Mouse (Mus musculus) frontal cortex, postnatal 36 days (tissue): ENCODE results near the gene Hoxb7.

Source experiments
- DNase-seq, 2 experiments: peaks; one replicate each; pipeline ENCODE4 v3.0.0; 2022; ENCODE audit warnings: low spot score in 2 of 2

Hoxb7 gene

GRCm38 (mm10) chr11:96314671-96315343 is 28.4 kb downstream of the Hoxb7 start:
- DNase-seq, result no peak

- no peak for DNase-seq
Measured at GRCm38 (mm10) chr11:96315344-96315681, 28.9 kb downstream of the Hoxb7 start.

DNA sequence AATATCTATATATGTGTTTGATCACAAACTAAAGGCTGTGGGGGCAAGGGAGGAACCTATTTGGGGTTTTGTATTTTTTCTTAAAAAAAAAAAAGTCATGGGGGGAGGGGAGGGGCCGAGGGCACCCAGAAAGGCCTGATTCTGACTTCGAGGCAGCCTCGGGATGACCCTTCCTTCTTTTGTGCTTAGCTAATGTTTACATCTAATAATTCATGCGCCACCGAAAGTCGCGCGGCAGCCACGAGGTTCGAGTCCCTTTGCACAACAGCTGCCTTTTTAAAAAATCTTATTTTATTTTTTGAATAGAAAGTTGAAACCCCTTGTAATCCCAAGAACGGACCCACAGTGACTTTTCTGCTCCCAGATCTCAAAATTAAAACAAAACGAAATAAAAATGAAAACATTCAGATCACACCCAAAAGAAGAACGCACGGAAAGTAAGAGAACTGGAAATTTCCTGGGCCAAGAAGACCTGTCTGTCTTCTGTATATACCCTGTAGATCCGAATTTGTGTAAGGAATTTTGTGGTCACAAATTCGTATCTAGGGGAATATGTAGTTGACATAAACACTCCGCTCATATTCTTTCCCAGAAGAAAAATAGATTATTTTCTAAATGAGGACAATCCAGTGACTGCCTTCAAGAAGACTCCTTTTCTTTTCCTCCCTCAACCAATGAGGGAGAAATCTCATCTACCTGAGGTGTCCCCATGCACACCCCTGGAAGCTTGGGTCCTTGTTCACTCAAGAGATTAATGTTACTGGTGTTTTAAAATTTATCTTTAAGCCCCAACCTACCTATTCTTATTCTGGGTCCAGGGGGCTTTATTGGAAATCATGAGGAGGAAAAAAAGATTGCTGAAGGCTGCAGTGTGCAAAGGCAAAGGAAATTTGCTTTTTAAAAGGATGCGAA is 30.5 kb downstream of the Hoxb7 start:
- DNase-seq, result no peak

- no peak for DNase-seq
Measured at GRCm38 (mm10) chr11:96317608-96318367, 31.4 kb downstream of the Hoxb7 start, which contains the start of gene Hoxb4. Gene Hoxb4 (plus strand): TSS chr11:96318267.

DNA sequence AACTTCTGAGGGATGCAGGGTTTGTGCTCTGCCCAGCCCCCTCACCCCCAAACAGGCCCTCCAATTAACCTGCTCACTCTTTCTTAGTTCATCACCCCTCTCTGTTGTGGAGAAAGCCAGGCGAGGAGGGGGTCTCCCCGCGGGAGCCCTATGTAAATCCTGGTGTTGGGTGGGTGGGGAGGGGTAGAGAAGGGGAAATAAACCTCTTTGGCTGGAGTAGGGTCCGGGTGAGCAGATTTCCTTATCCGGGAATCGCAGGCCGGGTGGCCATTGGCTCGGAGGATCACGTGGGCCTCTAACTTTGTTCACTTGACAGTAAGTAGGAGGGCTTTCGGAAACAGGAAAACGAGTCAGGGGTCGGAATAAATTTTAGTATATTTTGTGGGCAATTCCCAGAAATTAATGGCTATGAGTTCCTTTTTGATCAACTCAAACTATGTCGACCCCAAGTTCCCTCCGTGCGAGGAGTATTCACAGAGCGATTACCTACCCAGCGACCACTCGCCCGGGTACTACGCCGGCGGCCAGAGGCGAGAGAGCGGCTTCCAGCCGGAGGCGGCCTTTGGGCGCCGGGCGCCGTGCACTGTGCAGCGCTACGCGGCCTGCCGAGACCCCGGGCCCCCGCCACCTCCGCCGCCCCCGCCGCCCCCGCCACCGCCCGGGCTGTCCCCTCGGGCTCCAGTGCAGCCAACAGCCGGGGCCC is 32.1 kb downstream of the Hoxb7 start:
- DNase-seq, result no peak

DNA sequence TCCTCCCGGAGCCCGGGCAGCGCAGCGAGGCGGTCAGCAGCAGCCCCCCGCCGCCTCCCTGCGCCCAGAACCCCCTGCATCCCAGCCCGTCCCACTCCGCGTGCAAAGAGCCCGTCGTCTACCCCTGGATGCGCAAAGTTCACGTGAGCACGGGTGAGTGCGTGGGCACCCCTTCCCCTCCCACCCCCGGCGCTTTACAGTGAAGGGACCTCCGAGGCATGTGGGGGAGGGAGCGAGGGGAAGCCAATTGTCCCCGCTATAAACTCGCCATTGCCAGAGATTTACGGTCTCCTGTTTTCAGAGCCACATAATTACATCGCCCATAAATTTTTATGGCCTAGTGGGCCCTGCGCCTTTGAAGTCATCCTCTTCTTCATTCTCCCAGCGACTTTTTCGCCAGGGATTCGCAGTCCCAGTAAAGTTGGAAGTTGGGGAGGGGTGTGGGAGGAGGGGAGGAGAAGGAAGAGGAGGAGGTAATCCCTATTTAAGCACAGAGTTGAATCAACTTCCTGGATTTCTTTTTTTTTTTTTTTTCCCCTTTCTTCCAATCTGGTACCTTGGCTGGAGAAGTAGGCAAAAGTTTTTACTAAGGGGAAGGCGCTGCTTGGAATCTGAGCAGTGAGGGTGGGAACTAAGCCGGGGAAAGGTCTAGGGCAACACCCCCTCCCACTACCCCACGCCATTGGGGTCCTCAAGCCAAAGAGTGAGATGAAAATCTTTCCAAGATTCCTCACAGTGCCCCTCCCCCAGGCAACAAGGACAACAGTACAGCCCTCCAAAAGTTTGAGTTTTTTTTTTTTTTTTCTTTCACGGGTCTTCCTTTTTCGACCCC is 32.9 kb downstream of the Hoxb7 start:
- DNase-seq, result no peak

- no peak for DNase-seq
Measured at GRCm38 (mm10) chr11:96319910-96320309, 33.5 kb downstream of the Hoxb7 start.

DNA sequence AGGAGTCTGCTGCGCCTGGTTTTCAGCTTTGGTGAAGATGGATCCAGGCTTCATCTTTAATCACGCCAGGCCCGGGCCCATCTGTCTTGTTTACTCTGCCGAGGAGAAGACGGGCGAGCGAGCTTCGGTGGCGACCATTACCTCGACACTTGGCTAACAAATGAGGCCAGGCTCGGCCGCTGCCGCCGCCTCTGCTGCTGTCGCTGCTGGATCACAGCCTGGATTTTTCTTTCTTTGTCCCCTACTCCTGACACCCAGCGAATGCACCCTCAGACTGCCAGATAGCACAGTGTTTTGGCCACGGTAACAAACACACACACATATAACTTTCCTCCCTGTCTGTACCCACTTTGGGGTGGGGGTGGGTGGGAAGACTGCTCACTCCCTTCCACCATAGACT is 34.3 kb downstream of the Hoxb7 start:
- DNase-seq, result no peak

GRCm38 (mm10) chr11:96321846-96322245 is 35.4 kb downstream of the Hoxb7 start:
- DNase-seq, result no peak

DNA sequence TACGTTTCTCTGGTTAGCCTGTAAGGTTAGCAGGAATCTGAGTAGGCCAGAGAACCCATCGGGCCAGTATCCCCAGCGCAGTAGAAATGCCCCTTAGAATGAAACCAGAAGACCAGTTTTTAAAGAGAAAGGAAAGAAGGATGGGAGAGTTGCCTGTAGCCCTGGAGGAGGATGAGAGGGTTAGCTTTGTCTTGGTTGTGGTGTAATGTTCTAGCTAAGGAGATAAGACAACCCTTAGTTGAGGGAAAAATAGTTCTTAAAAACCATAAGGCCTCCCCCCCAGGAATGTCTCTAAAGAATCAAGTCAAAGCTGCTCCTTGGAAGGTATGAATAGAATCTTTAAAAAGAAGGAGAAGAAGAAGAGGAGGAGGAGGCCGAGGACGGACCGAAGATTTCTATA is 36.3 kb downstream of the Hoxb7 start:
- DNase-seq, result no peak

GRCm38 (mm10) chr11:96323154-96323553 is 36.7 kb downstream of the Hoxb7 start, which contains the start of gene Hoxb3:
Gene Hoxb3 (plus strand): TSS chr11:96323326.
- DNase-seq, result no peak

GRCm38 (mm10) chr11:96324125-96324524 is 37.7 kb downstream of the Hoxb7 start:
- DNase-seq, result no peak

DNA sequence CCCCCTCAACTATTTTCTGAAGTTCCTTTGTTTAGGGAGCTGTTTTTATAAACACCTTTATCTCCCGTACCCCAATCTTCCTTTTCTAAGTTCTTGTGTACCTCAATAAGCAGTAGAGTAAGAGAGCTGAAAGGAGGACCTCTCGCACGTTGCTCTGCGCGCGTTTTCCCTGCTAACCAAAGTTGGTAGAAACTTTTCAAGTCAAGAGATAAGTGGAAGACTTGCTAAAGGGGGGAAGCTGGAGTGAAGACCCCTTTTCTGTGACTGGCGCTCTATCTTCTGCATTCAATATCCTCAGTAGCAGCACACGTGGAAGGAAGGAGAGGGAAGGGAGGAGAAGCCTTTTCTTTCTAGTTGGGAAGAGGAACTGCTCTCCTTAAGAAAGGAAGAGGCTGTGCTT is 38.5 kb downstream of the Hoxb7 start:
- no peak for DNase-seq

DNA sequence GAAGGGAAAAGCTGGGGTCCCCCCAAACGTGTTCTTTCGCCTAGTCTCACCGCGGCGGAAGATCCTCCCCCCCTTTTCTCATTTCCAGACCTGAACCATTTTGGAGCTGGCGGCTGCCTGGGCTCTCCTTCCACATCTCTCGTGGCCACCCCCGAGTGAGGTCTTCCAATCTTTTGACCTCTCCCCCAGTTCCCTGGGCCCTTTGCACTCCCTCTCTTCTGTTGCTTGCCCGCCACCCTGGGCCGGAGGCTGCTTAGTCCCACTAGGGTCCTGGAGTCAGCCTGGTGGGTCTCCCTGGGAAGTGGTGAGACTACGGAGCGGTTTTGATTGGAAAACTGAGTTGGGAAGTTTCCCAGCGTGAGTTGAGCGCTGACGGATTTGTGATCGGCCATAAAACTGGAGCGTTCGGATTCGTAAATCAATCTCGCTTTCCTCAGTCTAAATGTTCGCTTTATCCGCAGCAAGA is 39.4 kb downstream of the Hoxb7 start:
- no peak for DNase-seq

- DNase-seq, result no peak
Measured at GRCm38 (mm10) chr11:96326705-96327104, 40.3 kb downstream of the Hoxb7 start.

DNA sequence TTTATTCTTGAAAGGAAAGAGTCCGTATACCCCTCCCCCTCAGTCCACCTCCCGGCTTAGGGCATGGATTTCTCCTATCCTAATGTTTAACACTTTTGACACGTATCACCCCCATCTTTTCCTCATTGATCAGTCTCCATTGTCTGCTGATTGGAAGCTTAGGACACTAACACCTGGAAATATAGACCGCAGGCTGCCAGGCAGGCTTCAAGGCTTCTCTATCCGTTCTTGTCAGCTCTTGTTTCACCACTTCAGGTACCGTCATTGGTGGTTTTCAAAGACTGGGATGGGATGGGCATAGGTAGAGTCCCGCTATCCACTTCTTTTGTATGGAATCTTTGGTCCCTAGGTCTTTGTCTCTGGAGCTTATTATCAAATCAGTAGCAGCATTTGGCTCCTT is 40.7 kb downstream of the Hoxb7 start:
- DNase-seq, result no peak

GRCm38 (mm10) chr11:96327750-96328149 is 41.3 kb downstream of the Hoxb7 start:
- no peak for DNase-seq

- no peak for DNase-seq
Measured at GRCm38 (mm10) chr11:96328605-96329004, 42.2 kb downstream of the Hoxb7 start.

DNA sequence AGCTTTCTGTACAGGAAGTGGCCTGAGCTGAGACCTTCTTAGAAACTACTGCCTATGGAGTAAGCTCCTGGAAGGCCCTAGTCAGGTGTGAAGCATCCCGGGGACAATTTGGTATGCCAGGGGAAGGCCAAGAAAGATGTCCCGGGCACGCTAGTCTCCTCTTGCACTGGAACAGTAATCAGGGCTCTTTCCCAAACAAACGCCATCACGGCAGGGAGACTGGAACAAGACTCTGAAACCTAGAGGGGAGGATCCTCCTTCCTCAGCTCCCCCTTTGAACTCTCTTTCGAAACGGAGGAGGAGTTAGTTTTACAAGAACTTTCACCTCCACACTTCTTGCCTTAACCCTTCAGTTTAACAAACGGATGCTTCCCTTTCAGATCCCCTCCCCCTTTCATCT is 45.7 kb downstream of the Hoxb7 start:
- DNase-seq, result no peak

GRCm38 (mm10) chr11:96332618-96333032 is 46.2 kb downstream of the Hoxb7 start:
- no peak for DNase-seq
